Mouse (Mus musculus) embryonic stem cell, embryonic (primary cell): ENCODE measurements at regions not wholly inside any gene's neighbourhood (a gene's known extent, or its start where the extent isn't known, plus 50 kb on each side); places are given as distances from the start of the nearest gene placed in this dataset.

Experiments
- CTCF ChIA-PET, 4 experiments: fragments of 300-600 bp in 2 of 4; fragments of 350-600 bp in 2 of 4; sonication (Branson Sonifier 250); formaldehyde crosslinking; loops; one replicate each; lab custom pipeline; 2022; ENCODE audit warnings: inconsistent platforms in 2 of 4; lab: Charles Lee
- POLR2A ChIA-PET, 4 experiments: fragments of 300-600 bp in 2 of 4; fragments of 350-600 bp in 2 of 4; sonication (Branson Sonifier 250); formaldehyde crosslinking; loops; one replicate each; lab custom pipeline; 2022; ENCODE audit warnings: antibody characterized with exemption in 4 of 4, inconsistent platforms in 1 of 4; lab: Charles Lee

DNA sequence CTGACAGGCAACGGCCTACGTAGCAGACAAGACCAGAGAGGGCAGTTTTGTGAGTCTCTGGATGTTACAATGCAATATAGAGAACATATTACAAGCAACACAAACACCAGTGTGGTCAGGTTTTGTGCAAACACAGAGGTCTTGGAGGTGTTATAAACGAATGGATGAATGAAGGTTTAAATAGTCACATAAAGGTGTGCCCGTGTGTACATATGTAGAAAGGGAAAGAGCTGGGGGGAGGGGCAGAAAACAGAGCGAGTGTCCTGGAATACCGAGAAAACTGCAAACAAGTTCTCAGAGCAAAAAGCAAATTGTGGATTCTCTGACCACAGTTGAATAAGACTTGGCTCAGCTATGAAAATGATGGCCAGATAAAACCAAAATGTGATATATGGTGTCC is 130.8 kb downstream of the Bcl2l11 start:
- CTCF ChIA-PET, result interaction anchor here in 1 of 4 experiments (0.7 kb wide), 1 partner anchor 677 kb away, joined by 7 read pairs; no protein-coding TSS in a partner anchor
- POLR2A ChIA-PET, result interaction anchor here in 1 of 4 experiments (0.8 kb wide), 1 partner anchor 10 kb away, joined by 3 read pairs; no protein-coding TSS in a partner anchor

GRCm38 (mm10) chr2:128257262-128257661 is 131.4 kb downstream of the Bcl2l11 start:
- CTCF ChIA-PET, result no interaction called here
- POLR2A ChIA-PET, result interaction anchor here in 1 of 4 experiments (0.8 kb wide), 1 partner anchor 10 kb away, joined by 3 read pairs; no protein-coding TSS in a partner anchor

- ChIA-PET POLR2A (interaction anchor here in 1 of 4 experiments (1.1 kb wide), 1 partner anchor 13 kb away, joined by 3 read pairs; no protein-coding TSS in a partner anchor), CTCF (no interaction called here)
Measured at GRCm38 (mm10) chr2:128263880-128264279, 138.0 kb downstream of the Bcl2l11 start.

- CTCF ChIA-PET, result interaction anchor here in 1 of 4 experiments (0.7 kb wide), 1 partner anchor 102 kb away, joined by 6 read pairs; no protein-coding TSS in a partner anchor
- POLR2A ChIA-PET, result interaction anchor here in 3 of 4 experiments (0.5 to 1.2 kb wide), 6 partner anchors 11 to 824 kb away, joined by 3 to 5 read pairs (median 3); no protein-coding TSS in a partner anchor
Measured at GRCm38 (mm10) chr2:128265014-128265990, 139.5 kb downstream of the Bcl2l11 start.

GRCm38 (mm10) chr2:128270377-128271129 is 144.7 kb downstream of the Bcl2l11 start:
- ChIA-PET CTCF (interaction anchor here in 1 of 4 experiments (0.5 kb wide), 1 partner anchor 395 kb away, joined by 5 read pairs; no protein-coding TSS in a partner anchor), POLR2A (no interaction called here)

GRCm38 (mm10) chr2:128272789-128273188 is 147.0 kb downstream of the Bcl2l11 start:
- CTCF ChIA-PET, result interaction anchor here in 3 of 4 experiments (0.5 to 2.1 kb wide), 7 partner anchors 10 to 150 kb away, joined by 3 to 6 read pairs (median 4); no protein-coding TSS in a partner anchor
- POLR2A ChIA-PET, result interaction anchor here in 2 of 4 experiments (0.7 to 1.7 kb wide), 5 partner anchors 11 to 545 kb away, joined by 3 to 6 read pairs (median 4); partner anchors contain the start of genes Bcl2l11 (in 1 of the 2) and Tmem87b (in 1 of the 2)

DNA sequence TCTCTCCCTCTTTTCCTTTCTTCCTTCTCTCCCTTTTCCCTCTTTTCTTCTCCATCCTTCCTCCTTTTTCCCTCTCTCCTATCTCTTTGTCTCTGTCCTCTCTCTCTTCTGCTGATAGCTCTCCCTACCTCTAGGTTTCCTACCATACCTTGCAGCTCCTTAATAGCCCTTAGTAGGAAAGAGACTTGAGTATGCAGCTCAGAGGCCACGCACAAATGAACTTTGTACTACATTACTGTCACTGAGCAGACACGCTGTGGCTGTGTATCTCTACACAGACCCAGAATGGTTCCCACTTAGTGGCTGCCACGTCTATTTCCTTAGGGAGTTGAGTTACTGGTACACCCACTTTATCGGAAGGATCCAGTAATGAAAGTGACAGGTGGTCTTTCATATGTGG is 147.5 kb downstream of the Bcl2l11 start:
- POLR2A ChIA-PET, result interaction anchor here in 3 of 4 experiments (0.7 to 1.7 kb wide), 5 partner anchors 62 to 545 kb away, joined by 3 to 6 read pairs (median 3); partner anchors contain the start of genes Bcl2l11 (in 1 of the 3) and Tmem87b (in 1 of the 3)
- CTCF ChIA-PET, result interaction anchor here in 3 of 4 experiments (0.6 to 2.1 kb wide), 6 partner anchors 52 to 150 kb away, joined by 3 to 6 read pairs (median 4); no protein-coding TSS in a partner anchor

DNA sequence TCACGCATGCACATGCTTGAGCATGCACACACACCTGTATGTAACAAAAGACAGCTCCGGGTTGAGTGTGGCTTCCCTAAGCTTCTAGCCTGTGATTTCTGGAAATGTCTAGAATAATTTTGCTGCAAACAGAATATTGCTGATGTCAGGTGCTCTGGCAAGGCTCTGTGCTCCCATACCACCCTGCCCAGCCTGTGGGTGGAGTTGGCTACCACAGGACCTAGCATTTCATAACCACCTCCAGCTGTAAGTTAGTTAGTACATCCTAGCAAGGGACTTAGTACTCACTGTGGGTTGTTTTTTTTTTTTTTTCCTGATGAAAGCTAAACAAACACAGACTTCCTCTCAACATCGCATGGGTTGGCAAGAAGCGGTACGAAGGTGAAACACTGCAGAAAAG is 150.5 kb downstream of the Bcl2l11 start:
- ChIA-PET POLR2A (interaction anchor here in 3 of 4 experiments (0.5 to 2.0 kb wide), 7 partner anchors 11 to 1311 kb away, joined by 3 to 6 read pairs (median 3); partner anchors contain the start of gene Bcl2l11 (in 1 of the 3)), CTCF (interaction anchor here in 1 of 4 experiments (0.7 kb wide), 1 partner anchor 204 kb away, joined by 9 read pairs; no protein-coding TSS in a partner anchor)

DNA sequence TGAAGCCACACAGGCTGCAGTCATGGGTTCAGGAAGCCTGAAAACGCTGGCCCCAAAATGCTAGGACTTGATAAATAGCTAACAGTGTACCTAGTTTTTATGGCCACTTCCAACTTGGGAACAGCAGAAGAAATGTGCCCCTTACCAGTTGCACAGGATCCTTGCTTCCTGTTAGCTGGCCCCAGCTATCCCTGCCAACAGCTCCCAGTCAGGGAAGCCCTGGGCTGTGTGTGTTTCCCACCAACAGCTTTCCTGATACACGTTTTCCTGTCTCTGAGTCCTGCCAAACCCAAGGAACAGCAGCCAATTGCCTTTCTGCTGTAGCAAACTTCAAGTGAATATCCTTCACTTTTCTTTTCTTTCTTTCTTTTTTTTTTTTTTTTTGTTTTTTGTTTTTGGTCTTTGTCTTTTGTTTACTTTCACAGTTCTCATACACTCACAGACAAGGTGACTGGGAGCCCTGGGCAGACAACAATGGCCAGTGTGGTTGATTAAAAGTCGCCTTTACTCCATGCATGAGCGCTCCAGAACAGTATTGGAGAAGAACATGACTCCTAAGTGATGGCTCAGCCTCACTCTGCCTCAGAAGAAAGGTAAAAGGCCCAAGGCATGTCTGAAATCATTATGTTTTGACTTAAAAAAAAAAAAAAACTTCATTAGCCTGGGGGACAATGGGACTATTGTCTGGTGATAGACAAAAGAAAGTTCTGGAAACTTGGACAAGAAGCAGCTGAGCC is 151.7 kb downstream of the Bcl2l11 start:
- CTCF ChIA-PET, result no interaction called here
- POLR2A ChIA-PET, result interaction anchor here in 2 of 4 experiments (0.6 to 0.7 kb wide), 3 partner anchors 9 to 246 kb away, joined by 3 to 5 read pairs (median 3); no protein-coding TSS in a partner anchor

DNA sequence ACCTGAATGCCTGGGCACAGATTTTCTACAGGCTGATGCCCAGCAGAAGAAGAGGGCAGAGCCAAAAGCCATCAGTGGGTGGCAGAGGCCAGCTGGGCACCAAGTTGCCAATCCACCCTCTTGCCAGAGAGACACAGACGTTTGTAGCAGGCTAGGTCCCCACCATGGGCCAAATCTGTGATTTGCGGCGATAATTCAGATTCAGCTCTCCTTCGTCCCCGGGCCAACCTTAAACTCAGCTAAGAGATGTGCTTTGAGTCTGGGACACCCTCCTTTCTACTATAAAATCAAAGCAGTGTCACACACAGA is 152.2 kb downstream of the Bcl2l11 start:
- ChIA-PET CTCF (no interaction called here), POLR2A (interaction anchor here in 2 of 4 experiments (0.7 kb wide), 2 partner anchors 9 to 242 kb away, joined by 3 to 5 read pairs; no protein-coding TSS in a partner anchor)

- CTCF ChIA-PET, result no interaction called here
- POLR2A ChIA-PET, result interaction anchor here in 1 of 4 experiments (0.6 kb wide), 1 partner anchor 17 kb away, joined by 7 read pairs; no protein-coding TSS in a partner anchor
Measured at GRCm38 (mm10) chr2:128278608-128279081, 152.8 kb downstream of the Bcl2l11 start.

DNA sequence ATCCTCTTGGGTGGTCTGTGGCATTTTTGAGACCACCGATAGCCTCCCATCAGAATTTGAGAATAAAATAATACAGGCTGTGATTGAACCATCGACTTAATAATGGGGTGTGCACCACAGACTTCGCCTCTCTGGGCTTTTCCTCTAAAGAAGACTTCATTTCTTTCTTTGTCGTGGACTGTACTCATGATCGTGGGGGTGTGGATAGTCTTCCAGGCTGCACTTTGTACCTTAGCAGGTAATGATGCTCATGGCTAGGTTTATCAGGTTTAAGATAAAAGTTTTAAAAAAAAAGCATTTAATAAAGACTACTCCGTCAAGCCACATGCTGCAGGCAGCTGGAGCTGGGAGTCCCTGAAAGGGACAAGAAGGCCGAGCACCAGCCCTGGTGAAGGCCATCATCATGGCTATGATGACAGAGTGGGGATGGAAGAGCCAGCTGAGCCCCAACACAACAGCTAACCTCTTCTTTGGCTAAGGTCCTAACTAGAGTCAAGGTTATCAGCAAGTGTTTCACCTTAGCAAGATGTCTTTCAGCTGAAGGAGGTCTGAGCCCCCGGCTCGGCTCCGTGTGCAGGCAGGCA is 153.4 kb downstream of the Bcl2l11 start:
- CTCF ChIA-PET, result interaction anchor here in 1 of 4 experiments (0.5 kb wide), 1 partner anchor 16 kb away, joined by 7 read pairs; no protein-coding TSS in a partner anchor
- POLR2A ChIA-PET, result interaction anchor here in 1 of 4 experiments (0.6 kb wide), 1 partner anchor 17 kb away, joined by 7 read pairs; no protein-coding TSS in a partner anchor

- POLR2A ChIA-PET, result interaction anchor here in 1 of 4 experiments (1.7 kb wide), 1 partner anchor 155 kb away, joined by 4 read pairs; no protein-coding TSS in a partner anchor
- CTCF ChIA-PET, result interaction anchor here in 2 of 4 experiments (0.7 to 0.9 kb wide), 4 partner anchors 10 to 1405 kb away, joined by 5 to 12 read pairs (median 10); no protein-coding TSS in a partner anchor
Measured at GRCm38 (mm10) chr2:128282591-128282990, 156.8 kb downstream of the Bcl2l11 start.

- POLR2A ChIA-PET, result interaction anchor here in 2 of 4 experiments (1.1 to 1.4 kb wide), 2 partner anchors 55 to 159 kb away, joined by 3 to 11 read pairs; partner anchors contain the start of gene Bcl2l11 (in 1 of the 2)
- CTCF ChIA-PET, result no interaction called here
Measured at GRCm38 (mm10) chr2:128284822-128285421, 159.1 kb downstream of the Bcl2l11 start.

- CTCF ChIA-PET, result no interaction called here
- POLR2A ChIA-PET, result interaction anchor here in 1 of 4 experiments (1.1 kb wide), 1 partner anchor 160 kb away, joined by 3 read pairs; the partner anchor contains the start of gene Bcl2l11
Measured at GRCm38 (mm10) chr2:128285457-128285856, 159.6 kb downstream of the Bcl2l11 start.

DNA sequence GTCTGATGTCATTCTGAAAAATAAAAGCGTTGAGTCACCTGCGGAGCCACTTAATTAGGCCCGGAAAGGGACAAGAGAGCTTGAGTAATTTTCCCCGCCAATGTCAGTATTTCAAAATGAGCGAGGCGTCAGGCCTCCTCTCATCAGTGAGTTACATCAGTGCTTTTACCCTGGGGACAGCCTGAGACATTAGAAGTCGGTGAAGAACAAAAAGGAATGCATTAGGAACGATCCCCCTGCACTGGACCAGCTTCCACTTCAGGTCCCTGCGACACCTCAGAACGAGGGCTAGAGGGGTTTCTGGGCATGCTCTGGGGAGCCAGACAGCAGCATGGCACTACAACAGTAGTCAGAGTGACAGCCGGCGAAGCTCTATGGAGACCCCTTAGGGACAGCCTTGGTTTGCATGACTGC is 162.3 kb downstream of the Bcl2l11 start:
- CTCF ChIA-PET, result interaction anchor here in 1 of 4 experiments (1.1 kb wide), 1 partner anchor 134 kb away, joined by 3 read pairs; no protein-coding TSS in a partner anchor
- POLR2A ChIA-PET, result interaction anchor here in 2 of 4 experiments (0.6 to 2.0 kb wide), 4 partner anchors 12 to 466 kb away, joined by 3 to 6 read pairs (median 4); no protein-coding TSS in a partner anchor
